Mouse (Mus musculus) intestine, embryonic 15.5 days (tissue): Measurements from ENCODE around the gene Ski. TPM values are rescaled to one million over a fixed set of nuclear protein-coding genes. Genes with fewer than 3 reads are reported as not detected.

Source experiments
- ATAC-seq: fragments of 200-750 bp; cut with Nextera tagmentation; 2 replicates; pipeline ENCODE4 v1.8.0; 2017; ENCODE audit warnings: moderate TSS enrichment, moderate library complexity
- H3K27ac ChIP-seq: fragments of 300-500 bp; sonication (generic); 2 replicates; pipeline ENCODE4 v1.5.1; 2015; ENCODE audit warnings: mild to moderate bottlenecking, inconsistent platforms
- H3K27me3 ChIP-seq: fragments of 300-500 bp; sonication (generic); replicated peaks from 2 replicates; pipeline ENCODE4 v1.6.1; 2015; ENCODE audit warnings: inconsistent platforms
- H3K36me3 ChIP-seq: fragments of 300-500 bp; sonication (generic); 2 replicates; pipeline ENCODE4 v1.6.1; 2015; ENCODE audit warnings: inconsistent platforms
- H3K4me1 ChIP-seq: fragments of 300-500 bp; sonication (generic); replicated peaks from 2 replicates; pipeline ENCODE4 v1.6.1; 2015; ENCODE audit warnings: inconsistent platforms
- H3K4me2 ChIP-seq: fragments of 300-500 bp; sonication (generic); replicated peaks from 2 replicates; pipeline ENCODE4 v1.6.1; 2015; ENCODE audit warnings: mild to moderate bottlenecking, inconsistent platforms
- H3K4me3 ChIP-seq: fragments of 300-500 bp; sonication (generic); replicated peaks from 2 replicates; pipeline ENCODE4 v1.5.1; 2015; ENCODE audit warnings: inconsistent platforms
- H3K9ac ChIP-seq: fragments of 300-500 bp; sonication (generic); 2 replicates; pipeline ENCODE4 v1.6.1; 2015; ENCODE audit warnings: inconsistent platforms
- H3K9me3 ChIP-seq: fragments of 300-500 bp; sonication (generic); 2 replicates; pipeline ENCODE4 v1.6.1; 2016; ENCODE audit warnings: inconsistent platforms
- WGBS: fragments of 180-500 bp; shearing (Covaris S2); methylation state at CpG from one replicate; pipeline ENCODE4 v1.1.7; 2015; 5-methylcytosine and 5-hydroxymethylcytosine counted together
- polyA plus RNA-seq: library from polyadenylated mRNA; unstranded; fragments of >200 nt; fragmentation: Nextera tagmentation; extraction: Ambion mirVana; gene quantifications from 2 replicates; pipeline ENCODE4 v1.2.1, GENCODE M21; 2015

Ski gene
- polyA plus RNA-seq, 1 experiment from 2014 or later, result 13.3 TPM

DNA sequence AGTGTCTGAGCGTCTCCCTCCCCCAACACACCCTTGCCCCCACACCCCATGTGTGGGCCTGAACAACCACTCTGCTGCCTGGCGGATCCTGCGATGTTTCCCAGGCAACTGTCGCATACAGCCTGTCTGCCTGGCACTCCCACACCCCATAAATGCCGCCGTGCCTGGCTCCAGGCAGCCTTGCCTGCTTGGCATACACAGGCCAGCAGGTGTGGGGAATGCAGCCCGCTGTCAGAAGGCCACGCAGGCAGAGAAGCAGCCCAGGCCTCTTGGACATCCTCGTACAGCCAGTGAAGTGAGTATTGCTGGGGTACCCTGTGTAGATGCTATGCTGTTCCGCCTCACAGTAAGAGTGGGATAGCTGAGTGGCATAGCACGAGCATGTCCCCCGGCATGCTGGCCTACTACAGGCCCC lies 24.3 kb upstream of the Ski start:
- H3K9me3 ChIP-seq, result no peaks in the 10 kb centered on the region
- ATAC-seq, result no peak
- no peak overlapping the region for H3K27ac ChIP-seq
- H3K4me1 ChIP-seq, result peaks cover 11% of the 10 kb centered on the region
- no peak overlapping the region for H3K4me2 ChIP-seq
- no peak overlapping the region for H3K9ac ChIP-seq
- H3K27me3 ChIP-seq, result no peaks in the 10 kb centered on the region
- H3K36me3 ChIP-seq, result no peaks in the 10 kb centered on the region
- no peak overlapping the region for H3K4me3 ChIP-seq
- 73% methylated on average over 12 of the region's 12 CpGs for WGBS

- H3K27me3 ChIP-seq, result no peaks in the 10 kb centered on the region
- ATAC-seq, result no peak
- 51% methylated on average over 6 of the region's 6 CpGs for WGBS
- no peak overlapping the region for H3K27ac ChIP-seq
- H3K4me3 ChIP-seq, result no peak overlapping the region
- H3K9me3 ChIP-seq, result no peaks in the 10 kb centered on the region
- H3K4me2 ChIP-seq, result no peak overlapping the region
- H3K9ac ChIP-seq, result no peak overlapping the region
- H3K36me3 ChIP-seq, result no peaks in the 10 kb centered on the region
- peaks cover 4% of the 10 kb centered on the region for H3K4me1 ChIP-seq
Observed at GRCm38 (mm10) chr4:155245770-155246492, 23.5 kb upstream of the Ski start.

DNA sequence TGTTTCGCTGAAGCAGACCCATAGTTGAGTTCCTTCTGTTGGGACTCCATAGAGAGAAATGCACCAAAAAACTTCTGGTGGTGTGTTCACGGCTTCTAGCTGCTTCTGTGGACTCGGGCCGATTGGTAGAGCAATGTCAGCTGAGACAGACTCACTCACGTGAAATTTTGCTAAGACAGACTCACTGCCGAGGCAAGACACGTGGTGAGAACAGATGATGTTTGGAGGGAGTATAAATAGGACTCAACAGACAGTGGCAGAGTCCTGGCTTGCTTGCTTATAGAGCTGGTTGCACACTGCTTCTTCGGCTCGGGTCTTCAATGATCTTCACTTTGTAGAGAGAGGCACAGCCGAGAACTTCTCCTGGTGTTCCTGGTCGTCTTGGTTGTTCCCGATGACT lies 20.8 kb upstream of the Ski start:
- Histone ChIP-seq H3K36me3 (no peaks in the 10 kb centered on the region), H3K4me1 (peaks cover 4% of the 10 kb centered on the region), H3K27ac (no peak overlapping the region), H3K9ac (no peak overlapping the region), H3K9me3 (no peaks in the 10 kb centered on the region), H3K27me3 (no peaks in the 10 kb centered on the region), H3K4me3 (no peak overlapping the region), H3K4me2 (no peak overlapping the region)
- no peak for ATAC-seq
- 84% methylated on average over 12 of the region's 12 CpGs for WGBS

- H3K9me3 ChIP-seq, result no peaks in the 10 kb centered on the region
- peaks cover 13% of the 10 kb centered on the region for H3K4me1 ChIP-seq
- no peaks in the 10 kb centered on the region for H3K36me3 ChIP-seq
- no peak overlapping the region for H3K27ac ChIP-seq
- H3K4me3 ChIP-seq, result no peak overlapping the region
- no peak for ATAC-seq
- WGBS, result 88% methylated on average over 5 of the region's 5 CpGs
- H3K9ac ChIP-seq, result no peak overlapping the region
- H3K4me2 ChIP-seq, result no peak overlapping the region
- no peaks in the 10 kb centered on the region for H3K27me3 ChIP-seq
Observed at GRCm38 (mm10) chr4:155242292-155242691, 19.9 kb upstream of the Ski start.

- Histone ChIP-seq H3K36me3 (no peaks in the 10 kb centered on the region), H3K27ac (no peak overlapping the region), H3K4me2 (no peak overlapping the region), H3K4me1 (peaks cover 18% of the 10 kb centered on the region), H3K4me3 (no peak overlapping the region), H3K9ac (no peak overlapping the region), H3K9me3 (no peaks in the 10 kb centered on the region), H3K27me3 (no peaks in the 10 kb centered on the region)
- no peak; the same call in 1 of the 2 replicates for ATAC-seq
- 78% methylated on average over 9 of the region's 9 CpGs for WGBS
Observed at GRCm38 (mm10) chr4:155241789-155242188, 19.4 kb upstream of the Ski start.

DNA sequence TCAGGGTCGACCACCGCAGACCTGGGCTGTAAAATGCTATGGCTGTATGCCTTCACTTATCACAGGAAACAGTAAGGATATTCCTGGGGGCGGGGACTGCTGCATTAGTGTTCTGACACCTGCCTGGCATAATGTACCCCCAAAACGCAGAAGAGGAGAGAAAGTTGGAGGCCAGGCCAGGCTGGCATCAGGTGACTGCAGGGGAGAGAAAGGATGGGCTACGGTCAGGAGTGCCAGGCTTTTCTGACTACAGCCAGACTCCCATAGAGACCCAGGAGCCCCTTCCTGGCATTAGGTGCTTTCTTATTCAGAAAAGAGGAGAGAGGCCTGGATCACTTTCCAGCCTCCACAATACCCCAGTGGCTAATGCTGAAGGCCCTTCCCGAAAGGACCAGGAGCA lies 17.1 kb upstream of the Ski start:
- no peaks in the 10 kb centered on the region for H3K27me3 ChIP-seq
- WGBS, result 59% methylated on average over 6 of the region's 6 CpGs
- H3K27ac ChIP-seq, result no peak overlapping the region
- no peaks in the 10 kb centered on the region for H3K9me3 ChIP-seq
- H3K4me2 ChIP-seq, result no peak overlapping the region
- H3K36me3 ChIP-seq, result no peaks in the 10 kb centered on the region
- H3K9ac ChIP-seq, result no peak overlapping the region
- peaks cover 41% of the 10 kb centered on the region for H3K4me1 ChIP-seq
- no peak for ATAC-seq
- H3K4me3 ChIP-seq, result no peak overlapping the region

DNA sequence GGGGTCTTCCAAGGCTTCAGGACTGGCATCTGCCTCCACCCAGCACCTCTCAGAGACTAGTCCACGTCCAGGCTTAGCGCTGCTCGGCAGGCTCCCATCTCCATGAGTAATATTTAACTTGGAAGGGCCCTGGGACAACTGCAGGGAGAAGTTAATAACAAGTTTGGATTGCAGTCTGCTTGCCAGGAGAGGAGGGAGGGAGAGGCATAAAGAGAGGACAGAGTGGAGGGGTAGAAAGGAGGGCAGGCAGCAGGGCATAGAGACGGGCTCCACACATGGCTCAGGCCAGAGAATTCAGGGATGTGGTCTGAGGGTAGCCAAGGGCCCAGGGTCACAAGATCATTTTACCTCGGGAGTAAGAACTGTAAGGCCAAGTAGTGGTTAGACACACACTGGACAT lies 15.9 kb upstream of the Ski start:
- ATAC-seq, result peak; percentile 29
- Histone ChIP-seq H3K27ac (peak overlapping the region; percentile 61), H3K9me3 (no peaks in the 10 kb centered on the region), H3K9ac (no peak overlapping the region), H3K4me1 (peaks cover 54% of the 10 kb centered on the region), H3K4me3 (no peak overlapping the region), H3K4me2 (0 out of 2 replicates have a peak overlapping the region, but pooled peaks have one; percentile 22), H3K36me3 (no peaks in the 10 kb centered on the region), H3K27me3 (no peaks in the 10 kb centered on the region)
- 31% methylated on average over 5 of the region's 5 CpGs for WGBS

DNA sequence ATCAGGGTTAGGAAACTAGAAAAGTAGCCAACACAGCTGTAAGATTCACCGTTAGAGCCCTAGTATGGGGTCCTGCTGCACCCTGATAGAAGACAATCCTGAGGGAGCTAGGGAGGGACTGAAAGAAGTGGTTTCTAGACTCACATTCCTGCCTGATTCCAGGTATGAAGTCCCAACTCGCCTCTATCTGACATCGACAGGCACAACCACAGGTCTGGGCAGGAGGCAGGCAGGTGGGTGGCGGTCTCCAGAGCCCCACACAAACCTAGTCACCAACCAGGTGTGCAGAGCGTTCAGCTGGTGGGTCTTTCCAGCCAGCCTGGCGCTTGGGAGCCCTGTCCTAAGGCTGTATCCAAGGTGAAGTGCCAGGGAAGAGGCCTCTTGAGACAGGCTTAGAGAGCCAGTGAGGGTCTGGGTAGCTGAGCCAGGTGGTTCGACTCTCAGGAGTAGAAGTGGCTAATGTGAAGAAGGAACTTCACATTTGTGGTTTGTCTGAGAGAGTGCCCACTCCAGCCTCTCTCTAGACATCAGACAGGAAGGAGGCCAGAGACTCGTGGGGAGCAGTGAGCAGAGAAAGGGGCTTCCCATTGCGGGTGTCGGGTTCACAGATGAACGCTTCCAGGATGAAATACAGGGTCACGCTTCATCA lies 14.5 kb upstream of the Ski start:
- no peak overlapping the region for H3K4me2 ChIP-seq
- H3K9ac ChIP-seq, result no peak overlapping the region
- H3K9me3 ChIP-seq, result no peaks in the 10 kb centered on the region
- peaks cover 56% of the 10 kb centered on the region for H3K4me1 ChIP-seq
- ATAC-seq, result no peak
- no peaks in the 10 kb centered on the region for H3K36me3 ChIP-seq
- H3K4me3 ChIP-seq, result no peak overlapping the region
- H3K27ac ChIP-seq, result peak overlapping the region; percentile 98
- H3K27me3 ChIP-seq, result no peaks in the 10 kb centered on the region
- WGBS, result 82% methylated on average over 12 of the region's 12 CpGs

- Histone ChIP-seq H3K9ac (peak overlapping the region; percentile 47), H3K4me2 (peak overlapping the region; percentile 50), H3K27ac (peak overlapping the region; percentile 98), H3K36me3 (no peaks in the 10 kb centered on the region), H3K27me3 (no peaks in the 10 kb centered on the region), H3K4me3 (peak overlapping the region; percentile 3; the same call in 1 of the 2 replicates), H3K4me1 (peaks cover 56% of the 10 kb centered on the region), H3K9me3 (no peaks in the 10 kb centered on the region)
- ATAC-seq, result peak; percentile 87
- WGBS, result 9% methylated on average over 18 of the region's 18 CpGs
Observed at GRCm38 (mm10) chr4:155235311-155236119, 13.1 kb upstream of the Ski start.

GRCm38 (mm10) chr4:155234371-155235310 lies 12.2 kb upstream of the Ski start:
- Histone ChIP-seq H3K9ac (peak overlapping the region; percentile 34), H3K4me3 (no peak overlapping the region), H3K4me2 (peak overlapping the region; percentile 50), H3K27me3 (no peaks in the 10 kb centered on the region), H3K36me3 (no peaks in the 10 kb centered on the region), H3K9me3 (no peaks in the 10 kb centered on the region), H3K27ac (peak overlapping the region; percentile 98), H3K4me1 (peaks cover 56% of the 10 kb centered on the region)
- 38% methylated on average over 8 of the region's 8 CpGs for WGBS
- peak; percentile 35 for ATAC-seq

- H3K27ac ChIP-seq, result peak overlapping the region; percentile 98
- H3K4me3 ChIP-seq, result no peak overlapping the region
- H3K4me1 ChIP-seq, result peaks cover 56% of the 10 kb centered on the region
- H3K9ac ChIP-seq, result peak overlapping the region; percentile 34
- H3K9me3 ChIP-seq, result no peaks in the 10 kb centered on the region
- peak; percentile 60 for ATAC-seq
- whole genome bisulfite sequencing, result 14% methylated on average over 10 of the region's 10 CpGs
- H3K4me2 ChIP-seq, result peak overlapping the region; percentile 50
- H3K36me3 ChIP-seq, result no peaks in the 10 kb centered on the region
- no peaks in the 10 kb centered on the region for H3K27me3 ChIP-seq
Observed at GRCm38 (mm10) chr4:155233878-155234277, 11.5 kb upstream of the Ski start.
